Mouse (Mus musculus) neural tube, embryonic 15.5 days (tissue): ENCODE data around the gene Commd4. TPM values are rescaled to one million over a fixed set of nuclear protein-coding genes. Genes with fewer than 3 reads are reported as not detected.

ENCODE experiments used
- ATAC-seq: fragments of 200-750 bp; cut with Nextera tagmentation; 2 replicates; pipeline ENCODE4 v1.8.0; 2017; ENCODE audit warnings: mild to moderate bottlenecking, moderate TSS enrichment, moderate library complexity; ENCODE audit not compliant: low FRiP score
- H3K27ac ChIP-seq: fragments of 300-500 bp; sonication (generic); replicated peaks from 2 replicates; pipeline ENCODE4 v1.5.1; 2015; ENCODE audit warnings: mild to moderate bottlenecking, inconsistent platforms
- H3K27me3 ChIP-seq: fragments of 300-500 bp; sonication (generic); replicated peaks from 2 replicates; pipeline ENCODE4 v1.6.1; 2015; ENCODE audit warnings: inconsistent platforms
- H3K36me3 ChIP-seq: fragments of 300-500 bp; sonication (generic); 2 replicates; pipeline ENCODE4 v1.6.1; 2015; ENCODE audit warnings: inconsistent platforms
- H3K4me1 ChIP-seq: fragments of 300-500 bp; sonication (generic); 2 replicates; pipeline ENCODE4 v1.6.1; 2015; ENCODE audit warnings: inconsistent platforms
- H3K4me2 ChIP-seq: fragments of 300-500 bp; sonication (generic); 2 replicates; pipeline ENCODE4 v1.6.1; 2015; ENCODE audit warnings: inconsistent platforms, mild to moderate bottlenecking, moderate library complexity
- H3K4me3 ChIP-seq: fragments of 300-500 bp; sonication (generic); replicated peaks from 2 replicates; pipeline ENCODE4 v1.5.1; 2015; ENCODE audit warnings: mild to moderate bottlenecking, inconsistent platforms
- H3K9ac ChIP-seq: fragments of 300-500 bp; sonication (generic); replicated peaks from 2 replicates; pipeline ENCODE4 v1.6.1; 2015; ENCODE audit warnings: mild to moderate bottlenecking, inconsistent platforms
- H3K9me3 ChIP-seq: fragments of 300-500 bp; sonication (generic); replicated peaks from 2 replicates; pipeline ENCODE4 v1.6.1; 2016; ENCODE audit warnings: inconsistent platforms
- WGBS: fragments of 180-500 bp; shearing (Covaris S2); methylation state at CpG from one replicate; pipeline ENCODE4 v1.1.7; 2015; ENCODE audit warnings: mixed read lengths; 5-methylcytosine and 5-hydroxymethylcytosine counted together
- polyA plus RNA-seq: library from polyadenylated mRNA; unstranded; fragments of >200 nt; fragmentation: Nextera tagmentation; extraction: Ambion mirVana; gene quantifications from 2 replicates; pipeline ENCODE4 v1.2.1, GENCODE M21; 2015

Gene Commd4
- polyA plus RNA-seq, 1 experiment from 2014 or later, result 178 TPM

DNA sequence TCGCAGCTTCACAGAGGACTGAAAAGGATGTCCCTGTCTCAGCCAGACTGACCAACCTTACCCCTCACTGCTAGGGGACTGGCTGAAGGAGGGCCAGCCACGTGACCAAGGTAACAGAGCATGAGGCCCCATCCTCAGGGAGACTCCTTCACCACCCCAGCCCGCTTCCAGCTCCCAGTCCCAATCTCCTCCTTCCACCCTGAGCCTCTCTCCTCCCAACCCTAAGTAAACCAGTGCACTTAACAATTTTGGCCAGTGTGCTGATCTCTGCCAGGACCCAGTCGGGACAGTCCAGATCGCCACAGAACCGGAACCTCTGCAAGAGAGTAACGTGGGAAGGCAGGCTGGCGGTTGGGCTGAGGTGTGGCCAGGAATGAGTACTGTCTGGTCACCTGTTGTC lies 1.3 kb downstream of the Commd4 start:
- Histone ChIP-seq H3K4me1 (peaks cover 24% of the 10 kb centered on the region), H3K27me3 (0 out of 2 replicates have a peak, but pooled peaks cover 8% of the 10 kb centered on the region), H3K27ac (no peak overlapping the region), H3K4me2 (peak overlapping the region; percentile 93), H3K9ac (no peak overlapping the region), H3K9me3 (no peaks in the 10 kb centered on the region), H3K4me3 (0 out of 2 replicates have a peak overlapping the region, but pooled peaks have one; percentile 80), H3K36me3 (no peaks in the 10 kb centered on the region)
- WGBS, result 92% methylated on average over 8 of the region's 8 CpGs
- ATAC-seq, result no peak

DNA sequence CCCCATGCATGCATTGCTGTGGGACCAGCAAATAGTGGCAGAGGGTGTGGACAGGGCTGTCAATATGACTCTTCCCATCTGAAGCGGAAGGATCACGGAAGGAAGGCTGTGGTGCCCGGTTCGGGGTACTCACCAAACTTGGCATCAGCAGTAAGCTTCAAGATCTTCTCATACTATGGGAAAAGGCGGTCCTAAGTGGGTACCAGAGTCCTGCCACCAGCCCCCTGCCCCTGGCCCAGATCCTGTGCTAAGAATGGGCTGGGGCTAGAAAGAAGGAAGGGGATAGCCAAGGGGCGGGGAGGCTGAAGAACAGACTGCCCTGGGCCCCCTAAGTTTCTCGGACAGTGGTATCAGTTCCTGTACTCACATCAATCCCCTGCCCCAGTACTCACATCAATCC lies 1.7 kb downstream of the Commd4 start:
- H3K27me3 ChIP-seq, result 0 out of 2 replicates have a peak, but pooled peaks cover 6% of the 10 kb centered on the region
- no peak for ATAC-seq
- 96% methylated on average over 7 of the region's 7 CpGs for WGBS
- H3K36me3 ChIP-seq, result no peaks in the 10 kb centered on the region
- no peak overlapping the region for H3K4me3 ChIP-seq
- H3K9me3 ChIP-seq, result no peaks in the 10 kb centered on the region
- no peak overlapping the region for H3K27ac ChIP-seq
- H3K4me1 ChIP-seq, result peaks cover 24% of the 10 kb centered on the region
- H3K4me2 ChIP-seq, result no peak overlapping the region
- H3K9ac ChIP-seq, result no peak overlapping the region

DNA sequence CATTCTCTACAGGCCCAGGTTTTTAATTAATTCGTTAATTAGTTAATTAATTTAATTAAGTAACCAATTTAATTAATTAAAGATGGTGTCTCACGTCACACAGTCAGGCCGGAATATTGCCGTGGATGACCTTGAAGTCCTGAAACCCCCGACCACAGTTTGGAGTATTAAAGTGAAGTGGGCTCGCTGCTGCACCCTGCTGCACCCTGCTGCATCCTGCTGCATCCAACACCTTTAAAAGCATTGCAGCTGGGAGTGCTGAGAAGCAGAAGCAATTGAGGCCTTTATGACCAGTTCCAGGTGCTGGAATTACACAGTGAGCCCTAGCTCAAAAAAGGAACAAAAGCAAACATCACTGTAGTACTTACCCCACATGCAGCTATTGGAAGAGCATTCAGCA lies 5.8 kb downstream of the Commd4 start:
- Histone ChIP-seq H3K27ac (no peak overlapping the region), H3K9ac (no peak overlapping the region), H3K4me3 (no peak overlapping the region), H3K36me3 (no peaks in the 10 kb centered on the region), H3K27me3 (no peaks in the 10 kb centered on the region), H3K4me1 (peaks cover 25% of the 10 kb centered on the region), H3K4me2 (no peak overlapping the region), H3K9me3 (no peaks in the 10 kb centered on the region)
- no peak for ATAC-seq
- WGBS, result 47% methylated on average over 6 of the region's 6 CpGs

DNA sequence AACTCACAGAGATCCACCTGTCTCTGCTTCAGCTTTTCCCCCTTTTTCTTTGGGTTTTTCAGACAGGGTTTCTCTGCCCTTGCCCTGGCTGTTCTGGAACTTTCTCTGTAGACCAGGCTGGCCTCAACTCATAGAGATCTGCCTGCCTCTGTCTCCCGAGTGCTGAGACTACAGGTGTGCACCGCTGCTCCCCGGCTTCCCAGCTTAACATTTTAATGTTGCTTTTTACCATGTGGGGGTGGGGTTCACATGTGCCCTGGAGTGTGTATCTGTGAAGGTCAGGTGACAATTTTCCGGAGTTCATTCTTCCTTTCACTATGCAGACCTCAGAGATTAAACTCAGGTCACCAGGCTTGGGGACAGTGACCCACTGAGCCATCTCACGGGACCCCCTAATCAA lies 7.9 kb downstream of the Commd4 start:
- ATAC-seq, result no peak
- WGBS, result 89% methylated on average over 5 of the region's 5 CpGs

DNA sequence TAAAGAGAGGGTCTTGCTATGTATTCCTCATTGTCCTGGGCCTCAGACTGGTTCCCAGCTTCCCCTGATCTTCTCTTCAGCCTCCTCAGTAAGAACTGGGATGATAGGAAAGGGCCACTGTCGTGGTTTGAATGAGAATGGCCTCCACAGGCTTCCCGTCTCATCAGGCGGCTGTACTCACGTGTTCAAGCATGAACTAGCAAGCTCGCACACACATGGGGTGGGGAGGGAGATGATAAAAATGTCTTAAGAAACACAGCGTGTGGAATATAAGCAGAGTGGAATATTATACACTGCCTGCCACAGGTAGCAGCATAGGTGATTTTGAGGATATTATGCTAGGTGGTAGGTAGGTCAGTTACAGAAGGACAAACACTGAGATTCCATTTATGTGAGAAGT lies 9.1 kb downstream of the Commd4 start:
- 63% methylated on average over 6 of the region's 6 CpGs for WGBS

More for the DNA sequence above, 7.9 kb downstream of the Commd4 start:
- no peak overlapping the region for H3K9ac ChIP-seq
- no peaks in the 10 kb centered on the region for H3K36me3 ChIP-seq
- no peaks in the 10 kb centered on the region for H3K9me3 ChIP-seq
- H3K27ac ChIP-seq, result no peak overlapping the region
- H3K4me2 ChIP-seq, result no peak overlapping the region
- no peaks in the 10 kb centered on the region for H3K27me3 ChIP-seq
- H3K4me3 ChIP-seq, result no peak overlapping the region
- H3K4me1 ChIP-seq, result peaks cover 27% of the 10 kb centered on the region

DNA sequence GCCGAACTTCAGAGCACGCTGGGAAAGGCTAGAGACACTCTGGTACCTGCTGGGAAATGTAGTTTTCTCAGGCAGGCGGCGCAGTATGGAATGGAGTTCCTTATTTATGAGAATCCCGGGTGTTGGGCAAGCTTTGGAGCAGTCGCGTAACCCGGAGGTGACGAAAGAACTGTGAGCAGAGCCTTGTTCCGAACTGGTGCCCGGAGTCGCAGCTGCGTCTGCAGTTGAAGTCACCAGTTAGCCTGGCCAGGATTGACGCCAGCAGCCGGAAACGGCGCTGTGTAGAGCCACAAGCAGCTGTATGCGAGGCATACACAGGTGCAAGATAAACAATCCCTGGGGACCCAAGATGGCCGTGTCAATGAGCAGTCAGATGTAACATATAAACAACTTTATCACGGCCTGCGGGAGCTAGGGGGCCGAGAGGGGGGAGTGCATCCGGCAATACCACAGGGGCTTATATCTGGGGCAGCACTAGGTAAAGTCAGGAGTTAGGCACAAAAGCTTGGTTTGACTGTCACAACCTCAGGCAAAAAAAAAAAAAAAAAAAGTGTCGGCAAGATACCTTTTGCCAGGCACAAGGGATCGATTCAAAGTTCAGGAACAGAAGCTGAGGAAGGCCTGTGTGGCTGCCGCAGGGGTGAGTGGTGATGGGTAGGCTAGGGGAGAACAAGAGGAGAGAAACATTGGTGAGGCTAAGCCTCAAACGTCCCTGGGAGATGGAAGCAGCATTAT lies 9.8 kb downstream of the Commd4 start, which contains the start of gene Neil1:
TSS of gene Neil1 (minus strand) at position 162 of the 735 bp plus-strand sequence.
- Histone ChIP-seq H3K36me3 (peaks cover 11% of the 10 kb centered on the region), H3K27me3 (no peaks in the 10 kb centered on the region), H3K27ac (peak within 1 kb of the TSS; percentile 90), H3K9ac (peak within 1 kb of the TSS; percentile 65), H3K4me2 (peak within 1 kb of the TSS; percentile 72), H3K4me3 (peak within 1 kb of the TSS; percentile 51), H3K9me3 (no peaks in the 10 kb centered on the region), H3K4me1 (peaks cover 27% of the 10 kb centered on the region)
- peak; percentile 94 for ATAC-seq
- WGBS, result under 1% methylated on average over 27 of the region's 27 CpGs

More for the DNA sequence above, 9.1 kb downstream of the Commd4 start:
- Histone ChIP-seq H3K27ac (peak overlapping the region; percentile 90), H3K36me3 (peaks cover 5% of the 10 kb centered on the region; the same call in 1 of the 2 replicates), H3K4me3 (peak overlapping the region; percentile 51), H3K27me3 (no peaks in the 10 kb centered on the region), H3K9ac (peak overlapping the region; percentile 65), H3K4me2 (peak overlapping the region; percentile 72), H3K9me3 (no peaks in the 10 kb centered on the region), H3K4me1 (peaks cover 27% of the 10 kb centered on the region)
- ATAC-seq, result no peak

DNA sequence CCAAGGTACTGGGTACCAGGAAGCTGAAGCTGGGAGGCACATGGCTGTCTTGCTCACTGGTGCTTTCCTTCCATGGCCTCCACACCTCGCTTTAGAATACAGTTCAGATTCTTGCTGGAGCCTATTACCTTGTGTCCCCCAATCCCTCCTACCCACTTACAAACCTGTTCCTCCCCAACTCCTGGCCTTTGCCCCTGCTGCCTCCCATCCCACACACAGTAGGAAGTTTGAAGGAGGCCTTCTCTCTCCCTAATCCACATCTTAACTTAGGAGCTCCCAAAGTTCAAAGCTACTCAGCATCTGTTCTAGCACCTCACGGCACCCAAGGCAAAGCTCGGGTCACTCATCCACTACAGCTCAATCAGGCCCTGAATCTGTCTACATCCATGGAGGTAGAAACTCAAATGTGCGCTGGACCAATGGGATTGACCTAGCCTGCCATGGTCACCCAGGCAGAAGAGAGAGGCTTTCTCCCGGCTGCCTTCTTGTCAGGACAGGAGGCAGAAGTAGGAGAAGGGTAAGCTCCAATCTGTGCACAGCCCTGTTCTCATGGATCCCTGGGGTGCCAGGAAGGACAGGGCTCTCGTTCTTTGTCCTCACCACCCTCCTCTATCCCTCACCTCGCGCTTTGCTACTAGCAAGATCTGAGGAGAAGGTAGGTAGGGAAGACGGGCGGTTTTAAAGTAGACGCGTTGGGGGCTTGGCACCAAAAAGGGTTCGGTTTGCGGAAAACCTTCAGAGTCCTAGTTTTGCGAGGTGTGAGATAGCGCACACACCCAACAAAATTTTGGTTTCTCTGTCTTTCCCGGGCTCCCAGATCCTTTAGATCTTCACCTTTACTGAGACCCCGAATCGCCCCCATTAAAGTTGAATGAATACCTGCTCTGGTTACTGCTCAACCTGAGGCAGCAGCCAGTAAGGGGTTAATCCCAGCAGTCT lies 10.7 kb downstream of the Commd4 start:
- peak; percentile 46 for ATAC-seq
- H3K27ac ChIP-seq, result peak overlapping the region; percentile 90

DNA sequence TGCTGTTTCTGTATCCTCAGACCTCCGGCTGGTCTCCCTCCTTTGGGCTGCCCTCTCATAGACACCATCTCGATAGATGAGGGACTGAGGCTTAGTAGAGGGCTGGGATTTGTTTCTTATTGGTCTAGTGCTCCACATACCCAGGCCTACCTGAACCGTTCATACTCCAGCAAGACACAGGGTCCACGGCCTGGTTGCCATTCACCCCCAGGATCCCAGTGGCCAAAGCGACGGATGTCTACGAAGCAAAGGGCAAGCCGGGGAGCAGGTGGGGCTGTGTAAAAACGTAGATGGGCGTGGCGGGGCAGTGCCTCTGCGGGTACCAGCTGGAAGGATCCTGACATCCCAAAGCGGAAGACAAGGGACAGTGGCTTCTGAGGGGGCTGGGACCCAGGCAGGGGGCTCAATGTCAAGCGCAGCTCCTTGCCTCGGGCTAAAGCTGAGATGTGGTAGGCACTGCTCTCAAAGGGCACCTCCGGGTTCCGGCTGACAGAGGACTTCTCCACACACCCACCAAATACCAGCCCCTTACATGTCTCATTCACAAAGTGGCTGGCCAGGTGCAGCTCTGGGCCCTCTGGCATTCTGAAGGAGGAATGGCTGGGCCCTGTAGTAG lies 11.6 kb downstream of the Commd4 start:
- H3K27me3 ChIP-seq, result no peaks in the 10 kb centered on the region
- peaks cover 27% of the 10 kb centered on the region for H3K4me1 ChIP-seq
- H3K9ac ChIP-seq, result peak overlapping the region; percentile 65; the same call in 1 of the 2 replicates
- no peak for ATAC-seq
- H3K36me3 ChIP-seq, result peaks cover 28% of the 10 kb centered on the region
- H3K27ac ChIP-seq, result peak overlapping the region; percentile 90
- 84% methylated on average over 17 of the region's 17 CpGs for WGBS
- H3K9me3 ChIP-seq, result no peaks in the 10 kb centered on the region
- peak overlapping the region; percentile 72 for H3K4me2 ChIP-seq
- H3K4me3 ChIP-seq, result 0 out of 2 replicates have a peak overlapping the region, but pooled peaks have one; percentile 51

More for the DNA sequence above, 10.7 kb downstream of the Commd4 start:
- 9% methylated on average over 19 of the region's 19 CpGs for WGBS
- peaks cover 27% of the 10 kb centered on the region for H3K4me1 ChIP-seq
- peak overlapping the region; percentile 51 for H3K4me3 ChIP-seq
- H3K27me3 ChIP-seq, result no peaks in the 10 kb centered on the region
- H3K9ac ChIP-seq, result peak overlapping the region; percentile 65
- H3K36me3 ChIP-seq, result peaks cover 19% of the 10 kb centered on the region
- H3K4me2 ChIP-seq, result peak overlapping the region; percentile 72
- H3K9me3 ChIP-seq, result no peaks in the 10 kb centered on the region

DNA sequence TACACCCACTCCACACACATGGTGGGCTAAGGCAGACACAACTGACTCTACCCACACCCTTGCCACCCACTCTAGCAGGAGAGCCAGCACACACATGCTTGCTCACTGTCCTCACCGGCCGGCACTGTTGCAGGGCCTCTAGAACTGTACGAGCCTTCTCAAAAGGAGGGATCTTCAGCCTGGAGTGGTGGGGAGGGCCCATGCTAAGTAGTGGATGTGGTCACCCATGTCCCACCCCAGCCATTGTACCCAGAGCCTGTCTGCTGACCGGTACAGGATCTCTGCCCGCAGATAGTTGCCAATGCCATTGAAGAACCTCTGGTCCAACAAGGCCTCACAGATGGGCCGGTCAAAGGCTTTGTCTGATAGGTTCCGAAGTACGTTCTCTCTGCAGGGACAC lies 13.3 kb downstream of the Commd4 start:
- Histone ChIP-seq H3K4me1 (peaks cover 27% of the 10 kb centered on the region), H3K9me3 (no peaks in the 10 kb centered on the region), H3K4me2 (no peak overlapping the region), H3K27me3 (no peaks in the 10 kb centered on the region), H3K9ac (no peak overlapping the region), H3K4me3 (no peak overlapping the region), H3K27ac (no peak overlapping the region), H3K36me3 (peaks cover 45% of the 10 kb centered on the region)
- no peak for ATAC-seq
- WGBS, result 91% methylated on average over 8 of the region's 8 CpGs

DNA sequence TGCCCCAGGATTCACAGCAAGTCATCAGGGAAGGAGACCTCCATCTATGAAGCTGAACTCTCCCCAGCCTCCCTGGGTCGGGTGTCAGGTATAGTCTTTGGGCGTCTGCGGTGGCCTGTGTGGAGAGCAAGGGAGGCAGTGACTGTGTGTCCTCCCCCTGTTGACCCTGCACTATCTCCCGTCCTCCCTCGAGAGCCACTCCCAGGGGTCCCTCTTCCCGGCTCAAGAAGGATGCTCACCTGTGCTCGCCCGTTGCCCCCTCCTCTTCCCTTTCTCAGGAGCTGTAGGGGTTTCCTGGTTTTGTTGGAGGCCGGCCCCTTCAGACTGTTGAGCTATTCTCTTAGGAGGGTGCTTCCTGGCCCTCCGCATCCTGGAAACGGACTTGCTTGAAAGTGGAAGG lies 14.9 kb downstream of the Commd4 start:
- Histone ChIP-seq H3K4me1 (peaks cover 18% of the 10 kb centered on the region), H3K27ac (no peak overlapping the region), H3K36me3 (peaks cover 59% of the 10 kb centered on the region), H3K9me3 (no peaks in the 10 kb centered on the region), H3K9ac (no peak overlapping the region), H3K4me2 (no peak overlapping the region), H3K4me3 (no peak overlapping the region), H3K27me3 (no peaks in the 10 kb centered on the region)
- no peak for ATAC-seq
- WGBS, result 86% methylated on average over 11 of the region's 11 CpGs
